Mouse (Mus musculus): Measurements from ENCODE around the gene Rab3il1. TPM values are rescaled to one million over a fixed set of nuclear protein-coding genes. Genes with fewer than 3 reads are reported as not detected.
"Not testable (repeated sequence)": the region's sequence is repeated elsewhere in the genome, so short reads cannot be mapped to it uniquely, and the experiment has no call there.

Rab3il1 gene
- polyA plus RNA-seq, 1 experiment from 2014 or later = 38.0 TPM

DNA sequence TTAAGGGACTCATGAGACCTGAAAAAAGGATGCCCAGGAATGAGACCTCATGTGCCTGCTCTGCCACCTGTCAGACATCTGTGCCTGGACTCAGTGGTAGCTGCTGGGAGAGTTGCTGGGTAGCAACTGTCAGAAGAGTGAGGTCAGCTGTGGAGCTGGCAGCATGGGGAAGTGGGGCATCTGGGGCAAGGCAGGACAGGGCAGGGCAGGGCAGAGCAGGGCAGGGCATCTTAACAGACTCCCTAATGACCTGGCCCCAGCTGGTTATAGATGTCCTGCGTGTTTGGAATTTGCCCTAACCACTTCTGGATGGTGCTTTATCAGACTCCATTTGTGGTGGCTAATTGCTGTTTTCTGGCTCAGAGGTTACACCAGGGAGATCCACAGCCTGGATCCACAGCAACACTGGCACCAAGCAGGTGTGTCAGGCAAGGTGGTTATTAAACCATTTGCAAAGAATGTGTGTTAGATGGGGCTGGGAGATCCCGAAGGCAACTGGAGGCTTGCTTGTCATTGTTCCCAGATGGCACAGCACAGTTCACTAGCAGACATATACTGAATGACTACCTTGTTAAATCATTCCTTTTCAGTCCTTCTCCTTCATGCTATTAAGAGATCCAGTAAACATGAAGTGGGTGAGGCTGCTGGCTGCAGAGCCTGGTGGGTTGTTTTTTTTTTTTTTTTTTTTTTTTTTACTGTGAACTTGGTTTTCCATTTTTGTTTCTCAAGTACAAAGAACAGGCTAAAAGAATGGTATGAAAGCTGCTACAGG, 35.2 kb upstream of the Rab3il1 start:
- no peaks in the 10 kb centered on the region for H3K27me3 ChIP-seq (replicated peaks)
- no peak overlapping the region for H3K4me3 ChIP-seq
- H3K9ac ChIP-seq = no peak overlapping the region
- no peaks in the 10 kb centered on the region for H3K9me3 ChIP-seq (replicated peaks)
- ATAC-seq (ENCODE audit: insufficient number of reproducible peaks, low FRiP score) = no peak
- peaks cover 6% of the 10 kb centered on the region; the same call in 1 of the 2 replicates for H3K4me1 ChIP-seq (replicated peaks)
- no peak overlapping the region for H3K27ac ChIP-seq (ENCODE audit: poor library complexity, severe bottlenecking)
- no peaks in the 10 kb centered on the region for H3K36me3 ChIP-seq
- no peak overlapping the region for H3K4me2 ChIP-seq
- WGBS = 71% methylated on average over 2 of the region's 2 CpGs

DNA sequence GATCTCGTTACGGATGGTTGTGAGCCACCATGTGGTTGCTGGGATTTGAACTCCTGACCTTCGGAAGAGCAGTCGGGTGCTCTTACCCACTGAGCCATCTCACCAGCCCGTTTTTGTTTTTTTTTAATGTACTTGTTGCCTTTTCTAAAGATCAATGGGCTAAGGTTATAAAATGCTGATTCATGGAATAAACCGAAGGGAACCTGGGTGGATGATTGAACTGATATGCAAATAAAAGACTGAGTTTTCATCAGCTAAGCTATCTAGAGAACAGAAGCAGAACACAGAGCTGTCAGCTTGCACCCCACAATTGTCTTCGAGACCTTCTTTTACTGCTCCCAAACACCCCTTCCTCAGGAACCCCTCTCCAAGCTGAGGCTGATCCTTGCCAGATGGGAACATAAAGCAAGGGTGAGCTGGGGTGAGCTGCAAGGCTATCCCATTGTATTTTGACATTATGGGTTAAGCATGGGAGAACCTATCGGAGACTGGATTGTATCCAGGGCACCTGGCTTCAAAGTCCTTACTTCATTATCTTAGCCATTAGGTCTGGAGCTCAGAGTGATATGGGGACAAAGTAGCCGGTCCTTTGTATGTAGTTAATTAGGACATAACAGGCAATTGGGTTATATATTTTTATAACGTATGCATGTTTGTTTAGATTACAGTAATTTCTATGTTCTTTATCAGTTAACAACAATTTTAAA, 33.2 kb upstream of the Rab3il1 start:
- Histone ChIP-seq H3K9me3 (replicated peaks) (no peaks in the 10 kb centered on the region), H3K4me1 (replicated peaks) (peaks cover 6% of the 10 kb centered on the region; the same call in 1 of the 2 replicates), H3K27ac (ENCODE audit: poor library complexity, severe bottlenecking) (no peak overlapping the region), H3K4me3 (no peak overlapping the region), H3K36me3 (no peaks in the 10 kb centered on the region), H3K9ac (no peak overlapping the region), H3K4me2 (no peak overlapping the region), H3K27me3 (replicated peaks) (no peaks in the 10 kb centered on the region)
- 82% methylated on average over 10 of the region's 10 CpGs for WGBS
- no peak for ATAC-seq (ENCODE audit: insufficient number of reproducible peaks, low FRiP score)

DNA sequence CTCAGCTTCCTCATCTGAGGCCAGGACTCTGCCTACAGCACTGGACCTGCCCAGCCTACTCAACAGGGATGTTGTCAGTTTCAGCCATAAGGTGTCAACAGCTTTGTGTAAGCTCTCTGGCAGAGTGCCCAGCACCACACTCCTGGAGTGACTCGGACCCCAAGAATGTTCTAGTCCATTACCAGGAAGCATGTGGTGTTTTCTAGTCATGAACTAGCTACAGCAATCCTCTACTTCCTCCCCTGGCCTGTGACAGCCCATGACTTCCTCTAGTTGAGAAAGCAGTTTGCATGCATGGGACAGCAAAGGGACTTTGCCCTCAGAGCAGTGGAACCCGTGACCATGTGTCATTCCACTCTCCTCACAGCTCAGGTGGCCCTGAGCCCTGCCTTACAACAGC, 26.6 kb upstream of the Rab3il1 start:
- H3K4me1 ChIP-seq (replicated peaks) = peaks cover 28% of the 10 kb centered on the region
- not testable (repeated sequence) for H3K36me3 ChIP-seq; H3K27ac ChIP-seq (ENCODE audit: poor library complexity, severe bottlenecking); H3K4me3 ChIP-seq; H3K27me3 ChIP-seq (replicated peaks); H3K9me3 ChIP-seq (replicated peaks); H3K4me2 ChIP-seq; H3K9ac ChIP-seq
- ATAC-seq (ENCODE audit: insufficient number of reproducible peaks, low FRiP score) = 0 out of 2 replicates have a peak, but pooled peaks have one; percentile 10
- 42% methylated on average over 2 of the region's 2 CpGs for WGBS

DNA sequence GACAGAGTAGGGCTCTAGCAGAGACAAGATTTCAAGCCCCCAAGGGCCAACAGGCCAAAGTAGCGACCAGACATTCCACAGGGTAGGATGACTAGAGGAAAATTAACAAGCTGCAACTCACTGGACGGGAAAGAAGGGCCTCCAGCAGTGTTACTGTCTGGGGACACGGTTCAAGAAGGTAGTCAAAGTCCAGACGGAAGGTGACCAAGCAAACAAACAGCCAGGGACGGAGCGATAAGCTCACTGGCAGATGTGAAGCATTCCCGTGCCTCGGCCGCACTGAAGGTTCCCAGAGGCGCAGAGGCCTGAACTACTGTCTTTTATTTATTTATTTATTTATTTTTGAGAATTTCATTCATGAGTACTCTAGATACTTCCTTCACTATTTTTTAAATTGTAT, 24.4 kb upstream of the Rab3il1 start:
- H3K9me3 ChIP-seq (replicated peaks) = no peaks in the 10 kb centered on the region
- H3K36me3 ChIP-seq = no peaks in the 10 kb centered on the region
- peak; percentile 72; the same call in 1 of the 2 replicates for ATAC-seq (ENCODE audit: insufficient number of reproducible peaks, low FRiP score)
- peak overlapping the region; percentile 36; the same call in 1 of the 2 replicates for H3K27ac ChIP-seq (ENCODE audit: poor library complexity, severe bottlenecking)
- 60% methylated on average over 10 of the region's 10 CpGs for WGBS
- H3K4me1 ChIP-seq (replicated peaks) = peaks cover 36% of the 10 kb centered on the region
- H3K9ac ChIP-seq = no peak overlapping the region
- H3K4me3 ChIP-seq = no peak overlapping the region
- no peaks in the 10 kb centered on the region for H3K27me3 ChIP-seq (replicated peaks)
- no peak overlapping the region for H3K4me2 ChIP-seq

DNA sequence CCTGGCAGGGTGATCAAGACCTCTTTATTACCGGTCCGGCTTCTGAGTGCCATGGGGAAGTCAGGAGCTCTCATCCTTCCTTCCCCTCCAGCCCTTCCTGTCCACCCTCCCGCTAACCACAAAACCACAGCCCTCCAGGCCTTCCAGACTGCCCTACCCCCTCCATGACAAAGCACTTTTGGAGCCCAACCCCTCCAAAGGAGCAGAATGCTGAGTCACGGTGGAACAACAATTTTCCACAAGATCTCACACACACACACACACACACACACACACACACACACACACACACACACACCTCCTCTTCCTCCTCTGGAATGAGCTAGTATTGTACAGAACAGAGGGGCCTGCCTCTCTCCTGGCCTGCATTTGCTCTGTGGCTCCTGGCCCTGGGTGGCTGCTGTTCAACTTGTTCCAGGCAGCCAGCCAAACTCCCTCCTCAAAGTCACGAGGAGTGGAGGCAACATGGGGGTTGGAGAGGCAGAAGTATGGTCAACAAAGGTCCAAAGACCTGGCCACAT, 23.0 kb upstream of the Rab3il1 start:
- Histone ChIP-seq H3K9ac (no peak overlapping the region), H3K4me3 (no peak overlapping the region), H3K4me2 (peak overlapping the region; percentile 24), H3K4me1 (replicated peaks) (peaks cover 38% of the 10 kb centered on the region), H3K27ac (ENCODE audit: poor library complexity, severe bottlenecking) (peak overlapping the region; percentile 69), H3K36me3 (no peaks in the 10 kb centered on the region), H3K9me3 (replicated peaks) (no peaks in the 10 kb centered on the region), H3K27me3 (replicated peaks) (no peaks in the 10 kb centered on the region)
- 39% methylated on average over 5 of the region's 5 CpGs for WGBS
- peak; percentile 65 for ATAC-seq (ENCODE audit: insufficient number of reproducible peaks, low FRiP score)

DNA sequence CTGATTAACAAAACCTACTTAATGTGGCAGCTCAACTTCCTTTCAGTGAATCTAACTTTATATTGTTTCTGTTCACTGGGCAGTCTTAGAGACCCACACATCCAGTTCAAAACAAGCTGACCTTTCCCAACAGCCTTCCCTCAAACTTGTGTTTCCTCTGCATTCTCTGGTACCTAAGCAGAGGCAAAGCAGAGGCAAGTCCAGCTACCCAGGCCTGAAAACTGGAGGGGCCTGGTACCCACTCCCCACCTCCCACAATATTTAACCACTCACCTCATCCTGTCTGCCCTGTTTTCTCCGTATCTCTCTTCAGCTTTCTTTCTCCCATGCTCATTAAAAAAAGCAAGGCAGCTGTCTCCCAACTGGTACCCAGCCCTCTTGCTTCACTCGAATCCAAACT, 22.3 kb upstream of the Rab3il1 start:
- H3K4me1 ChIP-seq (replicated peaks) = peaks cover 45% of the 10 kb centered on the region
- H3K36me3 ChIP-seq = peaks cover 4% of the 10 kb centered on the region
- no peak overlapping the region for H3K9ac ChIP-seq
- 89% methylated on average over 2 of the region's 2 CpGs for WGBS
- H3K27me3 ChIP-seq (replicated peaks) = no peaks in the 10 kb centered on the region
- H3K9me3 ChIP-seq (replicated peaks) = no peaks in the 10 kb centered on the region
- no peak overlapping the region for H3K4me3 ChIP-seq
- H3K4me2 ChIP-seq = peak overlapping the region; percentile 24; the same call in 1 of the 2 replicates
- peak overlapping the region; percentile 69 for H3K27ac ChIP-seq (ENCODE audit: poor library complexity, severe bottlenecking)
- ATAC-seq (ENCODE audit: insufficient number of reproducible peaks, low FRiP score) = no peak

DNA sequence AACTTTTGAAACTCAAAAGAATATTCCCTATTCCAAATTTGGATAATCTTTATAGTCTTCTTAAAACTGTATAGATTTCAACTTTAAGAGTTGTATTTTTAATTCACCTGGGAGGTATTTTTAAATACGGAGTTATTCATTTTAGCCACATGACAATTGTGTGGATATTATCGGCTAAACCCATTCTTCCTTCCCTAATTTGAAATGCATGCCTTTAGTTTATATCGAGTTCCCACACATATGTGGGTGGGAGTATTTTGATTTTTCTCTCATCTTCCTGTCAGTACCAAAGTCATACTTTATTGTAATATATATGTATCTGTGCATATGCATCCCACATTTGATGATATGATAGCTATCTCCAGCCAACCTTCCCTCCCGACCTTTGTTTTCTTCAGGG, 21.2 kb upstream of the Rab3il1 start, which contains the start of gene Fth1:
Fth1 (plus strand) TSS at position 341 of the 400 bp plus-strand sequence.
- Histone ChIP-seq H3K36me3 (peaks cover 15% of the 10 kb centered on the region), H3K27me3 (replicated peaks) (no peaks in the 10 kb centered on the region), H3K9ac (no peak within 1 kb of the TSS), H3K27ac (ENCODE audit: poor library complexity, severe bottlenecking) (no peak within 1 kb of the TSS; the same call in 1 of the 2 replicates), H3K4me3 (no peak within 1 kb of the TSS), H3K4me2 (peak within 1 kb of the TSS; percentile 93; the same call in 1 of the 2 replicates), H3K9me3 (replicated peaks) (no peaks in the 10 kb centered on the region), H3K4me1 (replicated peaks) (peaks cover 40% of the 10 kb centered on the region)
- 85% methylated on average over 4 of the region's 4 CpGs for WGBS
- ATAC-seq (ENCODE audit: insufficient number of reproducible peaks, low FRiP score) = no peak

DNA sequence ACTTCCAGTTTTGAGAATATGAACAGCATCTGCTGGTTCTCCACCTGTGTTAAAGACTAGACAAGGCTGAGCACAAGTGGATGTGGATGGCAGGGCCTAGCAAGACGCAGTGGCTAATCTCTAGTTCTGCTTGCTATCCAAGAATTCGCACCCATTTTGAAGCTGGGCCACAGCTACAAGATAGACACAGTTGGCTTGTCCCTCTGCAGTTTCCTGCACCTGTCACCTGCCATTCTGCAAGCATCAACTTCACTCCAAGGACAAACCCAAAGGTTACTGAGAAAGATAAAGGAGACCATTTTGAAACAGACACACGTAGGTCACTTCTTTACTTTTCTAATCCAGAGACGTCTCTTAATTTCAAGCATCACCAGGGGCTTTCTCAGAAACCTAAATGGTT, 19.8 kb upstream of the Rab3il1 start:
- Histone ChIP-seq H3K36me3 (peaks cover 26% of the 10 kb centered on the region), H3K4me1 (replicated peaks) (peaks cover 30% of the 10 kb centered on the region), H3K4me2 (peak overlapping the region; percentile 93), H3K9ac (peak overlapping the region; percentile 71), H3K4me3 (peak overlapping the region; percentile 93), H3K27ac (ENCODE audit: poor library complexity, severe bottlenecking) (peak overlapping the region; percentile 99), H3K9me3 (replicated peaks) (no peaks in the 10 kb centered on the region), H3K27me3 (replicated peaks) (no peaks in the 10 kb centered on the region)
- no peak for ATAC-seq (ENCODE audit: insufficient number of reproducible peaks, low FRiP score)
- 63% methylated on average over 4 of the region's 4 CpGs for WGBS

DNA sequence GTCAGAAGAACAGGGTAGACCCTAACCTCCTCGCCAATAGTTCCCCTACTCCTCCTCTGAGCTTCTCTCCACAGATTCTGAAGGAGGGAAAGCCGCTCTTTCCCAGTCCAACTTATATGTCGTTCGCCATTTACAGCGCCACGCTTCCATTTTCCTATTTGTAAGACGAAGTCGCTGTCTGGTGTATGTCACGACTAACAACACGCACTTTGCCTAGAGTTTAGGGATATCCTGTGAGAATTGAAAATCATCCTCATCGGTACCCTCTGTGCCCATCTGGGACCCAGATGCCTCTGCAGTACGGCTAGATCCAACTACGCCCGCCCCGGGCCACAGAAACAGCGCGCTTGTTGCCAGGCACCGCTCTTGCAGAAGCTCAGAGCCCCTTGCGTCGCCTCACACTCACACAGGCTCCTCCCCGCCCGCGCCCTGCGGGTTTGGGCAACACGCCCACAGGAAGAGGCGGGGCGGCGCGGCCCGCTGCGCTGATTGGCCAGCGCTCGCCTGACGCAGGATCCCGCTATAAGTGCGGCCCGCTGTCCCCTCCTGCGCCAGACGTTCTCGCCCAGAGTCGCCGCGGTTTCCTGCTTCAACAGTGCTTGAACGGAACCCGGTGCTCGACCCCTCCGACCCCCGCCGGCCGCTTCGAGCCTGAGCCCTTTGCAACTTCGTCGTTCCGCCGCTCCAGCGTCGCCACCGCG, 19.2 kb upstream of the Rab3il1 start:
- H3K9me3 ChIP-seq (replicated peaks) = no peaks in the 10 kb centered on the region
- peak overlapping the region; percentile 93 for H3K4me2 ChIP-seq
- peaks cover 35% of the 10 kb centered on the region for H3K4me1 ChIP-seq (replicated peaks)
- H3K36me3 ChIP-seq = peaks cover 26% of the 10 kb centered on the region
- no peaks in the 10 kb centered on the region for H3K27me3 ChIP-seq (replicated peaks)
- H3K27ac ChIP-seq (ENCODE audit: poor library complexity, severe bottlenecking) = peak overlapping the region; percentile 99
- under 1% methylated on average over 59 of the region's 59 CpGs for WGBS
- peak overlapping the region; percentile 93 for H3K4me3 ChIP-seq
- peak; percentile 96 for ATAC-seq (ENCODE audit: insufficient number of reproducible peaks, low FRiP score)
- peak overlapping the region; percentile 92 for H3K9ac ChIP-seq

DNA sequence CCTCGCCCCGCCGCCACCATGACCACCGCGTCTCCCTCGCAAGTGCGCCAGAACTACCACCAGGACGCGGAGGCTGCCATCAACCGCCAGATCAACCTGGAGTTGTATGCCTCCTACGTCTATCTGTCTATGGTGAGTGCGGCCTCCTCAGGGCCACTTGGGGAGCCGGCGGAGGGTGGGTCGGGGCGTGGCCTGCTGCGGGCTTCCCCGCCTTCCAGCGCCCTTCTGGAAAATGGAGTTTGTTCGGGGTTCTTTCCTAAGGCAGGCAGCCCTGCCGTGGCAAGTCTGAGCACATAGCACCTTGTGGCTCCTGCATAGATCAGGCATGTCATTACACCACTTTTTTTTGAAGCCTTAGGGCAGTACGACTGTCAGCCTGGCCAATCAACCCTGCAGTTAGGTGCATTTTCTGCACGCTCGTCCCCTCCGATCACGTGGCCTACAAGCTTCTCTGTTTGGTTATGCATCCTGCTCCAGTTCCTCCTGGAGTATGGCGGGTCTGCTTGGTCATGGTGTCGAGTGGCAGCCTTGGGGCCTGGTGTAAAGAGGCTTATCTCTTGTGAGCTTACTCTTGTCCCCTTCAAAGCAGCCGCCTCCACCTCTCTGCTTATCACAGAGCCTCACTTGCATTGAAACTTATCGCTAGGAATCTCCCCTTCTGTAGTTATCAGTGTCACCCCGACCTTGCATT, 18.5 kb upstream of the Rab3il1 start:
- H3K27ac ChIP-seq (ENCODE audit: poor library complexity, severe bottlenecking) = peak overlapping the region; percentile 99
- H3K4me2 ChIP-seq = peak overlapping the region; percentile 93
- peak overlapping the region; percentile 93 for H3K4me3 ChIP-seq
- ATAC-seq (ENCODE audit: insufficient number of reproducible peaks, low FRiP score) = peak; percentile 72
- peaks cover 39% of the 10 kb centered on the region for H3K4me1 ChIP-seq (replicated peaks)
- no peaks in the 10 kb centered on the region for H3K9me3 ChIP-seq (replicated peaks)
- under 1% methylated on average over 31 of the region's 31 CpGs for WGBS
- no peaks in the 10 kb centered on the region for H3K27me3 ChIP-seq (replicated peaks)
- H3K36me3 ChIP-seq = peaks cover 26% of the 10 kb centered on the region
- peak overlapping the region; percentile 92 for H3K9ac ChIP-seq

Data from heart, embryonic 12.5 days (tissue).